Mouse (Mus musculus) adrenal gland, postnatal 0 days (tissue): Measurements from ENCODE around the gene Col9a2. TPM values are rescaled to one million over a fixed set of nuclear protein-coding genes. Genes with fewer than 3 reads are reported as not detected.

Experiments used
- polyA plus RNA-seq: library from polyadenylated mRNA; unstranded; fragments of >200 nt; fragmentation: Nextera tagmentation; extraction: Ambion mirVana; gene quantifications from 2 replicates; pipeline ENCODE4 v1.2.1, GENCODE M21; 2015

The Col9a2 gene
- 5.8 and 7.3 TPM in 2 replicates for polyA plus RNA-seq

GRCm38 (mm10) chr4:121039331-121040115 lies at the start of gene Col9a2:
Gene Col9a2, plus strand, starts transcription at chr4:121039385.

GRCm38 (mm10) chr4:121016928-121017657 lies 22.1 kb upstream of the Col9a2 start, which contains the start of gene Smap2:
Gene Smap2, minus strand, starts transcription at chr4:121017247.

DNA sequence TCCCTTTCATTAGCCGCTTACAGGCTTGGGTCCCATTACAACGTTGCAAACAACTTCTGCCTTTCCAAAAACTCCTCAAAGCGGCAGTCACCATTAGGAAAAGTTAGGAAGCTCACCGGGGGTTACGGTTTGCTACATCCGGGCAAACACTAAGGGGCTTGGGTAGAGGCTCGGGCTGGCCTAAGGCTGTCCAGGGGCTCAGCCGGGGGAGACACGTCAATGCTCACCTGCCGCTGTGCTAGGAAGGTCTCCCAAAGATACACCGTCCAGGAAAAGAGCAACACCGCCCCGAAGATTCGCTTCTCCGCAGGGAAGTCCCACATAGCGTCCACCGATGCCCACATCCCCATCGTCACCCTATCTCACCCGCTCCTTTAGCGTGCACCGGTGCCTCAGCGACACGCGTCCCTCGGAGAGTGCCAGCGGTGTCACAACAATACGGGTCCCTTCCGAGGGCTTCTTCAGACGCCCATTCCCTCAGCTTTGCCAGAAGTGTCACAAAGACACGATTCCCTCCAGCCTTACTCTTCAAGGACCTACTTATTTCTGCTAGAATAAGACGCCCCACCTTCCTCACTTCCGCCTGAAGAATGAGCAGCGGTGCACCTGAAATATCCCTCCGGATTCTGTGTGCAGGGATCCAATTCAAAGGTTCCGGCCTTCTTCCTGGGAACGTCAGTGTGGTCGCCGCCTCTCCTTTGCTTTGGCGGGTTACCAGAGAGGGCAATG lies 58.6 kb downstream of the Col9a2 start, which contains the start of gene Zmpste24:
Gene Zmpste24 (minus strand): TSS at position 592 of the 729 bp plus-strand sequence.

Other genes starting within 250 kb of the Col9a2 start
- 45.7 and 52.4 TPM in 2 replicates for gene Nfyc, start 207.8 kb upstream of the Col9a2 start, polyA plus RNA-seq
- 4.7 and 6.2 TPM in 2 replicates for gene Rims3, start 184.6 kb upstream of the Col9a2 start, polyA plus RNA-seq
- 12.3 and 14.0 TPM in 2 replicates for gene Exo5, start 114.4 kb upstream of the Col9a2 start, polyA plus RNA-seq
- gene Zfp69, start 87.7 kb upstream of the Col9a2 start, polyA plus RNA-seq: 3.1 and 3.3 TPM in 2 replicates
- 15.4 and 15.9 TPM in 2 replicates for gene Smap2, start 22.1 kb upstream of the Col9a2 start, polyA plus RNA-seq
- 23.2 and 33.0 TPM in 2 replicates for gene Zmpste24, start 58.9 kb downstream of the Col9a2 start, polyA plus RNA-seq
- gene Tmco2, start 69.8 kb downstream of the Col9a2 start, polyA plus RNA-seq: not detected in 2 replicates
- 6.2 and 11.0 TPM in 2 replicates for gene Rlf, start 175.7 kb downstream of the Col9a2 start, polyA plus RNA-seq